Mouse (Mus musculus) bone marrow, adult 2 months (tissue): ENCODE measurements around the gene Wasf2. TPM values are rescaled to one million over a fixed set of nuclear protein-coding genes. Genes with fewer than 3 reads are reported as not detected.
A peak's percentile ranks its signal among the peaks of the same experiment; 100 is the strongest.

Experiments
- H3K27ac ChIP-seq: fragments of 200-500 bp; 2 replicates; pipeline ENCODE4 v1.5.1; 2012; ENCODE audit warnings: low read depth, mild to moderate bottlenecking, control low read depth, inconsistent platforms, low read length; ENCODE audit not compliant: control insufficient read depth, poor library complexity, insufficient read depth
- H3K4me1 ChIP-seq: fragments of 200-500 bp; 2 replicates; pipeline ENCODE4 v1.6.1; 2011; ENCODE audit warnings: low read length; ENCODE audit not compliant: control insufficient read depth, insufficient read depth
- H3K4me3 ChIP-seq: fragments of 200-500 bp; replicated peaks from 2 replicates; pipeline ENCODE3; 2011; ENCODE audit warnings: mild to moderate bottlenecking, low read depth, low read length, control low read depth; ENCODE audit not compliant: control insufficient read depth
- CTCF ChIP-seq: fragments of 200-500 bp; IDR thresholded peaks from 2 replicates; pipeline ENCODE4 v1.5.1; 2011; ENCODE audit warnings: low read length, control low read depth; ENCODE audit not compliant: control insufficient read depth, insufficient read depth
- POLR2A ChIP-seq: fragments of 200-500 bp; IDR thresholded peaks from 2 replicates; pipeline ENCODE4 v1.6.1; 2011; ENCODE audit warnings: low read depth, mild to moderate bottlenecking, control low read depth, low read length, borderline replicate concordance; ENCODE audit not compliant: control insufficient read depth
- WGBS: fragments of 180-500 bp; shearing (Covaris S2); methylation state at CpG from one replicate; pipeline ENCODE4 v1.1.7; 2018; 5-methylcytosine and 5-hydroxymethylcytosine counted together
- polyA plus RNA-seq: library from polyadenylated mRNA; stranded (reverse); fragments of >200 nt; gene quantifications from 2 replicates; pipeline ENCODE4 v1.2.4, GENCODE M21; 2011; ENCODE audit warnings: low replicate concordance; ENCODE audit not compliant: missing spikeins, insufficient read depth, insufficient read length

Gene Wasf2
- polyA plus RNA-seq: 31.9 and 56.6 TPM in 2 replicates

GRCm38 (mm10) chr4:133129931-133130889, at the start of gene Wasf2:
Wasf2 (plus strand) TSS chr4:133130505.
- Histone ChIP-seq H3K4me3 (peak within 1 kb of the TSS; percentile 94), H3K4me1 (no peaks in the 10 kb centered on the region; the same call in 1 of the 2 replicates), H3K27ac (peak within 1 kb of the TSS; percentile 90)
- TF ChIP-seq CTCF: no peak
- peak; percentile 97 for TF ChIP-seq POLR2A
- under 1% methylated on average over 65 of the region's 65 CpGs for whole genome bisulfite sequencing

GRCm38 (mm10) chr4:133080862-133081261, 49.4 kb upstream of the Wasf2 start:
- 89% methylated on average over 3 of the region's 3 CpGs for WGBS

GRCm38 (mm10) chr4:133082216-133082773, 48.0 kb upstream of the Wasf2 start:
- no peak overlapping the region for H3K27ac ChIP-seq
- peaks cover 11% of the 10 kb centered on the region for H3K4me1 ChIP-seq
- no peak for TF ChIP-seq POLR2A
- TF ChIP-seq CTCF: no peak
- H3K4me3 ChIP-seq: no peak overlapping the region
- WGBS: 78% methylated on average over 6 of the region's 6 CpGs

More at GRCm38 (mm10) chr4:133080862-133081261, 49.4 kb upstream of the Wasf2 start:
- Histone ChIP-seq H3K27ac (no peak overlapping the region), H3K4me1 (peaks cover 6% of the 10 kb centered on the region), H3K4me3 (no peak overlapping the region)
- TF ChIP-seq POLR2A (no peak), CTCF (no peak)

- Histone ChIP-seq H3K27ac (no peak overlapping the region), H3K4me3 (no peak overlapping the region), H3K4me1 (peaks cover 12% of the 10 kb centered on the region)
- WGBS: 9% methylated on average over 3 of the region's 3 CpGs
- TF ChIP-seq CTCF: no peak
- TF ChIP-seq POLR2A: no peak
Observed at GRCm38 (mm10) chr4:133083991-133084861, 46.1 kb upstream of the Wasf2 start.

- H3K4me3 ChIP-seq: no peak overlapping the region
- 4% methylated on average over 53 of the region's 53 CpGs for WGBS
- H3K4me1 ChIP-seq: peaks cover 11% of the 10 kb centered on the region
- peak overlapping the region; percentile 44 for H3K27ac ChIP-seq
- TF ChIP-seq CTCF: no peak
- TF ChIP-seq POLR2A: no peak
Observed at GRCm38 (mm10) chr4:133085011-133085782, 45.1 kb upstream of the Wasf2 start.

GRCm38 (mm10) chr4:133085783-133086342, 44.4 kb upstream of the Wasf2 start:
- WGBS: 52% methylated on average over 12 of the region's 12 CpGs
- TF ChIP-seq POLR2A: no peak
- TF ChIP-seq CTCF: no peak
- H3K27ac ChIP-seq: peak overlapping the region; percentile 44
- H3K4me1 ChIP-seq: peaks cover 11% of the 10 kb centered on the region
- no peak overlapping the region for H3K4me3 ChIP-seq

GRCm38 (mm10) chr4:133087177-133087714, 43.1 kb upstream of the Wasf2 start:
- peaks cover 17% of the 10 kb centered on the region for H3K4me1 ChIP-seq
- TF ChIP-seq POLR2A (no peak), CTCF (no peak)

More at GRCm38 (mm10) chr4:133087177-133087714, 43.1 kb upstream of the Wasf2 start:
- H3K27ac ChIP-seq: no peak overlapping the region
- WGBS: 80% methylated on average over 6 of the region's 6 CpGs
- H3K4me3 ChIP-seq: no peak overlapping the region
